In the genomic region with DNA sequence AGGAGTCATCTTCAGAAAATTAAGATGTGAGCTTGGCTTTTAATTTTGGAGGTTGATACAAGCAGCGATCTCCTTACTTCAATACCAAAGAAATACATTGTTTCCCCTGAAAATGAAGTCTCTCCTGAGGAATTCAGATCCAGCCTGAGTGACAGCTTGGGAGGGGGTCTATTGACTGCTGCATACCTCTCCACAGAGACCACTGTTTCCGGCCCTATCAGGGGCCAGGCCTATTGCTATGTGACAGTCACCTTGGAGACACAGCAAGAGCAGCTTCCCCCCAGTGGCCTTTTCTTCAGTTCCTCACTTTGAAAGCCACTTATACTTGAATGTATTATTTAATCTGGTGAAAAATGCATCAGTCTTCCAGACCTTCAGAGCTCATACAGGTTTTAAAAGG, we compare ENCODE assay signal across 17 mouse cellular contexts.
DNase-seq lines count a peak whose midpoint lies in the region; ATAC-seq and TF ChIP-seq lines count a peak whose summit lies in the region.
"Had no signal": no experiment of that assay in that cellular context is flagged by ENCODE, and none has a peak within 500 bp of the region (broad histone marks: within the 10 kb centered on the region; RNA-seq: fewer than 3 reads in every experiment).

No protein-coding gene starts in this region.

- peaks cover 7% of the 10 kb centered on the region; the same call in 1 of the 2 replicates for H3K4me1 ChIP-seq in forebrain, postnatal 0 days (ENCODE audit: insufficient read depth)
- peaks cover 3% of the 10 kb centered on the region; the same call in 1 of the 2 replicates for H3K4me1 ChIP-seq in olfactory bulb, adult 2 months (ENCODE audit: control insufficient read depth, insufficient read depth, low read length)

- H3K4me3 ChIP-seq in forebrain, postnatal 0 days (ENCODE audit: low read depth, low read length): no peak overlapping the region
- H3K4me3 ChIP-seq in olfactory bulb, adult 2 months (ENCODE audit: insufficient read depth, low read depth, low read length): no peak overlapping the region
- H3K4me3 ChIP-seq: erythroblast, embryonic 14.5 days; heart, adult 2 months; myocyte had no signal

- no peaks in the 10 kb centered on the region for H3K27me3 ChIP-seq in forebrain, postnatal 0 days (ENCODE audit: insufficient read depth, low read length)

- H3K9me3 ChIP-seq in forebrain, postnatal 0 days (ENCODE audit: low read length): no peaks in the 10 kb centered on the region

- peak; percentile 14 for DNase-seq in embryo, embryonic 9.5 days (ENCODE audit: extremely low spot score)
- DNase-seq in forebrain, postnatal 0 days: peak; percentile 23
- DNase-seq in mesoderm, embryonic 11.5 days (ENCODE audit: low read depth, low spot score): peak; percentile 1
- DNase-seq in cerebellum, adult 9-11 months: no peak
- DNase-seq in layer of hippocampus, adult 11-12 months (ENCODE audit: low spot score): no peak
- DNase-seq in yolk sac, embryonic 10.5 days (ENCODE audit: low spot score): no peak
- DNase-seq: cerebellum, adult 18-20 months; heart, adult 2 months; heart, postnatal 14 days; kidney, postnatal 14 days; liver; lung, adult 2 months; right cerebral cortex, postnatal 25 days had no signal

- H3K27ac ChIP-seq in forebrain, postnatal 0 days (ENCODE audit: low read depth, low read length): no peak overlapping the region
- H3K27ac ChIP-seq in olfactory bulb, adult 2 months (ENCODE audit: insufficient read depth, low read depth, low read length): peak overlapping the region; percentile 5
- H3K27ac ChIP-seq: heart, adult 2 months had no signal

- peak; percentile 73 for ATAC-seq in forebrain, postnatal 0 days
- ATAC-seq: intestine, postnatal 0 days had no signal

- no peak for TF ChIP-seq POLR2A in olfactory bulb, adult 2 months (IDR thresholded peaks at IDR 0.05; ENCODE audit: insufficient read depth, low read depth, low read length)

- no peak overlapping the region for H3K9ac ChIP-seq in forebrain, postnatal 0 days

- 12% methylated on average over 2 of the region's 2 CpGs for WGBS in forebrain, postnatal 0 days
- WGBS in olfactory bulb, adult 2 months: 40% methylated on average over 2 of the region's 2 CpGs

- H3K4me2 ChIP-seq in forebrain, postnatal 0 days (ENCODE audit: low read depth): no peak overlapping the region

- no peak for TF ChIP-seq CTCF in forebrain, postnatal 0 days (IDR thresholded peaks at IDR 0.05; ENCODE audit: low read depth)
- TF ChIP-seq CTCF in olfactory bulb, adult 2 months (IDR thresholded peaks at IDR 0.05; ENCODE audit: insufficient read depth, low read depth, low read length): no peak

- H3K36me3 ChIP-seq in forebrain, postnatal 0 days (ENCODE audit: insufficient read depth): no peaks in the 10 kb centered on the region

Comparison
In these comparisons a context has a peak if more than half of its experiments do, and no peak if none do; other contexts are left out.
1. DNase-seq: peak in embryo, embryonic 9.5 days (single experiment), forebrain, postnatal 0 days (single experiment) and mesoderm, embryonic 11.5 days (single experiment); none in cerebellum, adult 9-11 months (single experiment), layer of hippocampus, adult 11-12 months (single experiment) and yolk sac, embryonic 10.5 days (single experiment).